Mouse (Mus musculus): Measurements from ENCODE around the gene Tprkb. TPM values are rescaled to one million over a fixed set of nuclear protein-coding genes. Genes with fewer than 3 reads are reported as not detected.
"Not testable (repeated sequence)": the region's sequence is repeated elsewhere in the genome, so short reads cannot be mapped to it uniquely, and the experiment has no call there.

Gene Tprkb
- polyA plus RNA-seq, 1 experiment from 2014 or later = 53.7 TPM

DNA sequence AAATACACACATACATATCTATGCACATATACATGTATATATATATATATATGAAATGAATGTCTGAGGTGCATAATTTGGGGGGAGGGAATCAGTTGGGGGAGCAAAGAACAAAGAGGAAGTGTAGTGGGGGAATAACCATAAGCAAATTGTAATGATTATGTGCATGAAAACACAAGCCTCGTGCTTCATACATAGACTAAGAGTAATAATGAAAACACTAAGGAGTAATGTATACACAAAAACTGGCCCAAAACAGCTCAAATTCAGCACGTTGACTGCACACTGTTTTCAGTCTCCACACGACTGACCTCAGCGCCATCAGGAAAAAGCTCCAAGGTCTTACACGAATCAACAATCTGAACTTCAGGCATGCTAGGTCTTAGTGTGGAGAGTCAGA, 64.6 kb downstream of the Tprkb start:
- Histone ChIP-seq H3K9ac (ENCODE audit: low read depth, low read length) (no peak overlapping the region), H3K27me3 (ENCODE audit: control insufficient read depth, insufficient read depth, low read depth, low read length) (no peaks in the 10 kb centered on the region), H3K4me2 (ENCODE audit: low read length) (no peak overlapping the region), H3K36me3 (ENCODE audit: control insufficient read depth, insufficient read depth, low read length) (no peaks in the 10 kb centered on the region), H3K27ac (ENCODE audit: low read length) (no peak overlapping the region), H3K4me1 (ENCODE audit: control insufficient read depth, insufficient read depth, low read length) (no peaks in the 10 kb centered on the region), H3K4me3 (ENCODE audit: low read depth, low read length) (no peak overlapping the region), H3K9me3 (replicated peaks; ENCODE audit: control insufficient read depth, low read length, poor library complexity, severe bottlenecking) (no peaks in the 10 kb centered on the region)
- no peak for ATAC-seq
- WGBS = 89% methylated on average over 5 of the region's 5 CpGs

GRCm38 (mm10) chr6:85978736-85979135, 67.1 kb downstream of the Tprkb start:
- not testable (repeated sequence) for H3K27me3 ChIP-seq (ENCODE audit: control insufficient read depth, insufficient read depth, low read depth, low read length); H3K9me3 ChIP-seq (replicated peaks; ENCODE audit: control insufficient read depth, low read length, poor library complexity, severe bottlenecking); ATAC-seq; H3K9ac ChIP-seq (ENCODE audit: low read depth, low read length); H3K4me1 ChIP-seq (ENCODE audit: control insufficient read depth, insufficient read depth, low read length); H3K27ac ChIP-seq (ENCODE audit: low read length); H3K4me3 ChIP-seq (ENCODE audit: low read depth, low read length); H3K36me3 ChIP-seq (ENCODE audit: control insufficient read depth, insufficient read depth, low read length); H3K4me2 ChIP-seq (ENCODE audit: low read length)
- WGBS = 85% methylated on average over 4 of the region's 4 CpGs

Other genes with a start within 250 kb of the Tprkb start
- gene Nat8f7, start 198.7 kb upstream of the Tprkb start, polyA plus RNA-seq (2015; fragmentation: Nextera tagmentation; extraction: Ambion mirVana) = not detected in 2 replicates
- 0.51 and 0.52 TPM in 2 replicates for gene Nat8f3, start 146.1 kb upstream of the Tprkb start, polyA plus RNA-seq (2015; fragmentation: Nextera tagmentation; extraction: Ambion mirVana)
- not detected in 2 replicates for gene Nat8f6, start 90.9 kb upstream of the Tprkb start, polyA plus RNA-seq (2015; fragmentation: Nextera tagmentation; extraction: Ambion mirVana)
- gene Nat8f5, start 90.9 kb upstream of the Tprkb start, polyA plus RNA-seq (2015; fragmentation: Nextera tagmentation; extraction: Ambion mirVana) = 0.25 TPM in 1 of 2 replicates, not detected in the other
- gene Nat8, start 79.8 kb upstream of the Tprkb start, polyA plus RNA-seq (2015; fragmentation: Nextera tagmentation; extraction: Ambion mirVana) = 0.33 TPM in 1 of 2 replicates, not detected in the other
- 0.05 TPM in 1 of 2 replicates, not detected in the other for gene Nat8f2, start 42.7 kb upstream of the Tprkb start, polyA plus RNA-seq (2015; fragmentation: Nextera tagmentation; extraction: Ambion mirVana)
- gene Nat8f4, start 7.0 kb upstream of the Tprkb start, polyA plus RNA-seq (2015; fragmentation: Nextera tagmentation; extraction: Ambion mirVana) = 7.0 TPM in 2 replicates
- gene Nat8f1, start 3.8 kb downstream of the Tprkb start, polyA plus RNA-seq (2015; fragmentation: Nextera tagmentation; extraction: Ambion mirVana) = 19.9 and 23.1 TPM in 2 replicates
- gene Dusp11, start 49.8 kb downstream of the Tprkb start, polyA plus RNA-seq (2015; fragmentation: Nextera tagmentation; extraction: Ambion mirVana) = 51.0 and 60.8 TPM in 2 replicates
- not detected in 2 replicates for gene Figla, start 104.3 kb downstream of the Tprkb start, polyA plus RNA-seq (2015; fragmentation: Nextera tagmentation; extraction: Ambion mirVana)
- 166 and 197 TPM in 2 replicates for gene Add2, start 116.8 kb downstream of the Tprkb start, polyA plus RNA-seq (2015; fragmentation: Nextera tagmentation; extraction: Ambion mirVana)